Mouse (Mus musculus) embryo, embryonic 9.5 days (tissue): ENCODE data around the gene Plpp1.

Experiments used
- DNase-seq: peaks from one replicate; pipeline ENCODE4 v3.0.0-alpha.2; 2017; ENCODE audit errors: extremely low spot score

The Plpp1 gene

GRCm38 (mm10) chr13:112861825-112862306 lies 61.3 kb downstream of the Plpp1 start:
- DNase-seq: no peak

DNA sequence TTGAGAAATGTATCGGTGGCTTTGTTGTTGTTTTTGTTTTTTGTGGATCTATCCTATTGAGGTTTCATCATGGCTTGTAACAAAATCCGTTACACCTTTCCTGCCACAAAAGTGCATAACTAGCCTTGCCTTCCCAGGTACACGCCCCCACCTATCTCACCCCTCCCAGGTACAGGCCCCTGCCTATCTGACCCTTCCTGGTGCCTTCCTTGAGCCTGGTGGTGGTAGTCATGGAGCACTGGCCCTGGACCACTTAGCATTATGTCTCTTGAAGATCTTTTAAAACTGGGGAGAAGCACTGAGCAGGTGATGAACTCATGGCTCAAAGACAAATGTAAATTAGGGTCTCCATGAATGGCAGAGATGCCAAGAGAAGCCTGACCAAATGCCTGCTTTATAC lies 61.8 kb downstream of the Plpp1 start:
- no peak for DNase-seq

DNA sequence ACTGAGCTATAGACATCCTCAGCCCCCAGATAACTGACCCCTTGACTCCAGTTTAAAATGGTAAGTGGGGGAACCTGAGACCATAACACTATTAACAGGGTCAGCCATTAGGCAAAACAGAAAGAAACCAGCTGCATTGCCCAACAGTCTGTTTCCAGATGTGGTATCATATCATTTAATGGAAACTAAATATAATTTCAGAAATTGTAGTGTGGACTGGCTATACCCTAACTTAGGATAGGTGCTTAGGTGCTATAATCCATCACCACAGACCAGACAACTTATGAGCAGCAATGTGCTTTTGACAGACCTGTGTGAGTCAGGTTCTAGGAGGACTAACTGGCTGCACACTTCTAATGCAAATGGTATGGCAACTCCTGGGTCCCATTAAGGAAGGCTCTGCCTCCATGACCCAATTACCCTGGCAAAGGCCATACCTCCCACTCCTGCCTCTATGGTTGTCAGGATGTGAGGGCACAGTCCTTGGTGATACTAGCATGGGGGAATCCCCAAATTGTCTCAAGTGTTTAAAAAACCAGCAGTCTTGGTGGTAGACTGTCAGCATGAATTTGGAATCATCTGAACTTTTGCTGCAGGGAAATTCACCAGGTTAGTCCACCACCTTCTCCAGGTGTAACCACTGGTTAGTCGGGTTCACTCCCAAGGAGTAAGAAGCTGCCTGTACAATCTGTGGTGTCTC lies 62.5 kb downstream of the Plpp1 start:
- no peak for DNase-seq

DNA sequence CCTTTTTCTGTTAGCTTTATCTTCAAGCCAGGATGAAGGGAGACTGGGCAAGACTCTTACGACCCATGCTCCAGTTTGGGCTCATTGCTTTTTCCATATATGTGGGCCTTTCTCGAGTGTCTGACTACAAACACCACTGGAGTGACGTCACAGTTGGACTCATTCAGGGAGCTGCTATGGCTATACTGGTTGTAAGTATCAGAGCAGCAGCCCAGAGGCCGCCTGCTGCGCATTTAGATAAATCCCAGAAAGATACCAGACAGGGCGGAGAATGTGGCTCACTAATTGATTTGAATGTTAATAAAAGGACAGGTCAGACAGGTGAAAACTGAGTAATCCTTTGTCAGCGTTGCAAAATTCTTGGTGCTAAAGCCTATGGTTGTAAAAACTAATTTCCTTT lies 66.2 kb downstream of the Plpp1 start:
- no peak for DNase-seq

- DNase-seq: no peak
These were observed 66.8 kb downstream of the Plpp1 start for GRCm38 (mm10) chr13:112867381-112867780.

DNA sequence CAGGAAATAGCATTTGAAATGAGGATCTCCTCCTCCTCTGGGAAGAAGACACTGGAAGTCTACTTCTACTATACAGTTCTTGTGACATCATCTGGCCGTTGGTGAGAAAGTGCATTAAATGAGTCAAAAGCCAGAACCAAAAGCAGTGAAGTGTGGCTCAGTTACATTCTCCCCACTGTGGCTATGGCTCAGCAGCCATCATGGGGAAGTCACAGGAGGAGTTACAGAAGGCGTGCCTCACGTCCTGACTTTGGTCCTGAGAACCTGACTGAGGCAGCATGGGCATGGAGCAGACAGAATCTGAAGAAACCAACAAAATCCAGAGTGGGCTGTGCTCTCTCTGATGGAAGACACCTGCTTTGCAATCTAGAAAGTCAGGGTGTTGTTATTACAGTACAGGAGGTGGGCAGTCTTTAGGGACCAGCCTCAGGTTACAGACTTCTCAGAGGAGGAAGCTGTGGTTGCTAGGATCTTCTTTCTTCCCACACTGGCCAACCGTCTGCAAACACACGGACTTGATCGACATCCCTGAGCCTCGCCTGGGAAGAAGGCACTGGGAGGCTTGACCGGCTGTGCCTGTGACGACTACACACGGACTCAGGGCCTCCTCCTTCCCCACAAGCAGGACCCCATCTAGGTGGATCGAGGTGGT lies 69.6 kb downstream of the Plpp1 start:
- DNase-seq: no peak

DNA sequence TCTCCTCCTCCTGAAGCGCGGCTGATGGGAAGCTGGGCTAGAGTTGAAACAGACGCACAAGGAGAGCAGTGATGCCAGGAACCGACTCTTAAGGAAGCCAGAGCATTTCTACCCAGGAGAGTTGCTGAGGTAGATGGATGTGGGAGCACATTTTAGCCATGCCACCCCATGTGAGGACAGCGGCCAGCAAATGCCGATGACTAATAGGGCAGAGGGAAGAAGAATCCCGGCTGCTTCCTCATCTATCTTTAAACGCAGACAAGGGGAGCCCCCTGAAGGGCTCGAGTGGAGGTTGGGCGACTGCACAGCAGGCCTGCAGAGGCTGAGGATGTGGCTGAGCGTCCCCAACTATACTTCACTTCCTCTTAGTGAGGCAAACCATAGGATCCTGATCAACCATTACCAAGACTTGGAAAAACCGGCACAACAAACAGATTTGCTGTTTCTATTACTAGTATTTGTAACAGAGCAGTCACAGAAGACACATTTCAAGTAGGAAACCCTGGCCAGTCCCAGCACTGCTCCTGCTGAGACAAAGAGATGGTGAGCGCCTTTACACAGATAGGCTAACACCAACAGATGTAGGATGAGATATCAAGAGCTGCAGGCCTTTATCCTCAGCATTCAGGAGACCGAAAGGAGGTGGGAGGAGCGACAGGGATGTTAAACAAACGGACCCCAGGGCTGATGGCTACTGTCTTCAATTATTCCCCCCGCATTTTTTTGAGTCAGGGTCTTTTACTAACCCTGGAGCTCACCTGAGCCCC lies 71.1 kb downstream of the Plpp1 start:
- no peak for DNase-seq

DNA sequence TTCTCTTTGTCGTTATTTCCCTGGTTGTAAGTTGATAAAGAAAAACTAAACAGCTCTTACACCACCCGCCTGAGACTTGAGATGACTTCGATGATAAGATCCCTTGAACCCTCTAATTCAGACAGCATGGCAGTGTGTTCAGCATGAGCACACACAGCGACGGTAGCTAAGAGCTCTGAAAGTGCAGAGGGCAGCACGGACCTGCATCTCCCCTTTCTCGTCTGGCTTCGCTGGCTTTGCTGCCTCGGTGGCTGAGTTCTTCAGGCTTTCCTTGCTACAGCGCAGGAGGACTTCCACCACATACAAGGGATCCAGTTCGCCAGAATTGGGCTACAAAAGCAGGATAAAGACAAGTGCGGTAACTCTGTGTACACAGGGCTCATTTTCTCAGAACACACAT lies 86.6 kb downstream of the Plpp1 start:
- DNase-seq: no peak

DNA sequence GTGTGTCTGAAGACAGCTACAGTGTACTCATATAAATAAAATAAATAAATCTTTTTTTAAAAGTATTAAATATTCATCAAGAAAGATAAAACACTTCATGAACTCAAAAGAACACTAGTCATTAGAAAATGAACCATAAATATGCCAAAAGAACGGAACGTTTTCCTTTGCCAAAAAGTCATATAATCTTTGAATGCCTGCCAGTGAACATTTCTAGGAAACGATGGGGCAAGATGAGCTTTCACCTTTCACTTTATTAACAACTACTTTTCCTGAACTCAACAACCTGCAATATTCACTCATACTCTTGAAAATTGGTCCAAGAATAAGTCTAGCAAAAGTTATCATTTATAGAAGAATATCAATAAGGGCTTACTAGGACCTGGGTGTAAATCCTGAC lies 101.6 kb downstream of the Plpp1 start:
- no peak for DNase-seq

- DNase-seq: no peak
These were observed 109.1 kb downstream of the Plpp1 start for GRCm38 (mm10) chr13:112909663-112910062.

DNA sequence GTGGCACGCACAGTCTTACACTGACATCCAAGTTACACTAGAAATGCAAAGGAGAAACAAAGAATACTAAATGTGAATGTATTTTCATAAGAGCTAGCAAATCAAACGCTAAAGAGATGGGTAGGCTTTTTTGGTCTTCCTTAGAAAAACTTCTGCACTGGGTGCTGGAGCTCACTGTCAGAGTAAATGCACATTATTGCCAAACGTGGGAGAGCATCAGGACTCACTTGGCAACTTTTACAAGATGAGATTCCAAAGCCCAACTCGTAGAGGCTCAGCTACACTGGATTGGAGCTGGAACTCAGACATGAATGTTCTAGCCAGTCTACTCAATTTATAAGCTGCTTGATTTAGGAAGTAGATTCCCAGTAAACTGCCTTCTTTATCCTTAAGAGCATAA lies 109.8 kb downstream of the Plpp1 start:
- no peak for DNase-seq
